Mouse (Mus musculus): Measurements from ENCODE around the gene Klk14. TPM values are rescaled to one million over a fixed set of nuclear protein-coding genes. Genes with fewer than 3 reads are reported as not detected.
"Not testable (repeated sequence)": the region's sequence is repeated elsewhere in the genome, so short reads cannot be mapped to it uniquely, and the experiment has no call there.

Gene Klk14
- polyA plus RNA-seq, 1 experiment: 0.09 TPM

DNA sequence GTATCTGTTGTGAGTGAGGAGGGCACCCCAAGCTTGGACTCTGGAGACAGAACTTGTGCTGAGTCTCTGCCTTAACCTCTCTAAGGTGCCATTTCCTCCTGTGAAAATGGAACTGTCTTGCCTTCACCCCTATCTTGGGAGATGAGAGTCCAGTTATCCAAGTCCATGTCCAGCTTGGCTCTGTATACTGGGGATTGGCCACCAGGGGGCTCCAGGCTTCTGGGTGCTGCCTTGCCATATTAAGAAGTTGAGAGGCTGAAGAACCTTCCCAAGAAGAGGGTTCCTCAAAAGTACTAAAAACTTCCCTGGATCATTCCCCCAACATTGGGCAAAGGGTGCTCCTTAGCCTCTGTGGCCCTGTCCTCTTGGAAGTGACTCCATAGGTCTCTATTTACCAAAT lies 11.7 kb upstream of the Klk14 start:
- H3K4me3 ChIP-seq (ENCODE audit: low read depth, low read length): no peak overlapping the region
- TF ChIP-seq POLR2A (IDR thresholded peaks at IDR 0.05; ENCODE audit: low read depth, low read length) (no peak), CTCF (IDR thresholded peaks at IDR 0.05; ENCODE audit: extremely low read depth, insufficient read length, insufficient replicate concordance, low read depth, low read length) (peak; percentile 65; the same call in 1 of the 2 replicates)
- no peak overlapping the region for H3K27ac ChIP-seq (ENCODE audit: insufficient read depth, low read depth, low read length)
- no peaks in the 10 kb centered on the region for H3K27me3 ChIP-seq (ENCODE audit: control insufficient read depth, insufficient read depth, low read length)
- no peaks in the 10 kb centered on the region for H3K4me1 ChIP-seq (ENCODE audit: control insufficient read depth, insufficient read depth, insufficient read length, low read length)
- peaks cover 31% of the 10 kb centered on the region for H3K36me3 ChIP-seq (ENCODE audit: control insufficient read depth, insufficient read depth, low read length)

DNA sequence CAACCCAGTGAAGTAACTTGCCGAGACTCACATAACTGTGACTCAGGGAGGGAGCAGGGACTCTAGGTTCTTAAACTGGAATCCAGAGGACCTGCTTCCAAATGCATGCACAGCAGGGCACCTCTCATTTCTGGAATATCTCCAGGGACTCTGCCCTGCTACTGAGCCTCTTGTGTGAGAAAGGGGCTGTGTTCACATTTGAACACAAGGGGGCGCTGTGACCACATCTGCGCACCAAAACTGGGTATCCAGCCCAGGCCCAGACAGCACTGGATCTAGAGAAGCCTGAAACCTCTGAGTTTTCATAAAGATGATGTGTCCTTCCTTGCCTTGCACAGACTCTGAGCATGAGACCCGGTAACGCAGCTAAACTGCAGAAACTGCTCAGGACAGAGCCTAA lies 9.3 kb upstream of the Klk14 start:
- H3K27me3 ChIP-seq (ENCODE audit: control insufficient read depth, insufficient read depth, low read length): no peaks in the 10 kb centered on the region
- H3K4me3 ChIP-seq (ENCODE audit: low read depth, low read length): no peak overlapping the region
- H3K36me3 ChIP-seq (ENCODE audit: control insufficient read depth, insufficient read depth, low read length): peaks cover 19% of the 10 kb centered on the region
- WGBS: 25% methylated on average over 5 of the region's 5 CpGs
- no peak overlapping the region for H3K27ac ChIP-seq (ENCODE audit: insufficient read depth, low read depth, low read length)
- peak; percentile 82; the same call in 1 of the 2 replicates for TF ChIP-seq CTCF (IDR thresholded peaks at IDR 0.05; ENCODE audit: extremely low read depth, insufficient read length, insufficient replicate concordance, low read depth, low read length)
- TF ChIP-seq POLR2A (IDR thresholded peaks at IDR 0.05; ENCODE audit: low read depth, low read length): no peak
- H3K4me1 ChIP-seq (ENCODE audit: control insufficient read depth, insufficient read depth, insufficient read length, low read length): no peaks in the 10 kb centered on the region

DNA sequence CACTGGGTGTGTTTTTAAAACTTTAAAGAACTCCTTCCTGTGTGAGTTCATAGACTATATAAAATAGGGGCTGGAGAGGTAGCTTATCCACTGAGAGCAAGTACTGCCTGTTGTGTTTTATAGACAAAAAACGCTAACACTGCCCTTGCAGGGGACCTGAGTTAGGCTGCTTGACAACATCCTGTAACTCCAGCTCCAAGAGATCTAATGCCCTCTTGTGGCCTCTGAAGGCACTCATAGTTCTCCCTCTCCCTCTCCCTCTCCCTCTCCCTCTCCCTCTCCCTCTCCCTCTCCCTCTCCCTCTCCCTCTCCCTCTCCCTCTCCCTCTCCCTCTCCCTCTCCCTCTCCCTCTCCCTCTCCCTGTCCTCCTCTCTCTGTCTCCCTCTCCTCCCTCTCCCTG lies 7.7 kb upstream of the Klk14 start:
- not testable (repeated sequence) for H3K36me3 ChIP-seq (ENCODE audit: control insufficient read depth, insufficient read depth, low read length); H3K27me3 ChIP-seq (ENCODE audit: control insufficient read depth, insufficient read depth, low read length); H3K27ac ChIP-seq (ENCODE audit: insufficient read depth, low read depth, low read length); H3K4me1 ChIP-seq (ENCODE audit: control insufficient read depth, insufficient read depth, insufficient read length, low read length); H3K4me3 ChIP-seq (ENCODE audit: low read depth, low read length)
- WGBS: 11% methylated on average over 1 of the region's 1 CpGs

- no peaks in the 10 kb centered on the region for H3K4me1 ChIP-seq (ENCODE audit: control insufficient read depth, insufficient read depth, insufficient read length, low read length)
- WGBS: 18% methylated on average over 7 of the region's 7 CpGs
- TF ChIP-seq CTCF (IDR thresholded peaks at IDR 0.05; ENCODE audit: extremely low read depth, insufficient read length, insufficient replicate concordance, low read depth, low read length) (no peak), POLR2A (IDR thresholded peaks at IDR 0.05; ENCODE audit: low read depth, low read length) (no peak)
- no peak overlapping the region for H3K27ac ChIP-seq (ENCODE audit: insufficient read depth, low read depth, low read length)
- no peaks in the 10 kb centered on the region for H3K36me3 ChIP-seq (ENCODE audit: control insufficient read depth, insufficient read depth, low read length)
- H3K4me3 ChIP-seq (ENCODE audit: low read depth, low read length): no peak overlapping the region
- no peaks in the 10 kb centered on the region for H3K27me3 ChIP-seq (ENCODE audit: control insufficient read depth, insufficient read depth, low read length)
Measured at GRCm38 (mm10) chr7:43685088-43685487, 5.1 kb upstream of the Klk14 start.

DNA sequence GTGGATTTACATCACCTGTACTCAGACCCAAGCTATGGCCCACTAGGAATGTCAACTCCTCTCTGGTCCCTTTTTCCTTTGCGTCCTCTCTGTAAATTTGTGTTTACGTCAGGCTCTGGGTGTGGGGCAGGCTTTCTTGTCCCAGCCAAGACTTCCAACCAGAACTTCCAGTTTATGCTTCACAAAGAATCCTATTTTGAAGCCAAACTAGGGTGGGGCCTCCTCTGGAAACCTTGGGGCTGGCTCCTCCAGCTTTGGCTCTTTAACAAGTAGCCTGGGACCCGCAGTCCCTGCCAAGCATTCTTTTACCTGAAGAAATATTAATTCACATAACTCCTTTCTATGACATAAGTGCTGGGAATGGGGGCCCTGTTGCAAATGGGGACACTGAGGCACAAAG lies 19.8 kb downstream of the Klk14 start:
- no peaks in the 10 kb centered on the region for H3K27me3 ChIP-seq (ENCODE audit: control insufficient read depth, insufficient read depth, low read length)
- WGBS: 78% methylated on average over 3 of the region's 3 CpGs
- no peak for TF ChIP-seq CTCF (IDR thresholded peaks at IDR 0.05; ENCODE audit: extremely low read depth, insufficient read length, insufficient replicate concordance, low read depth, low read length)
- TF ChIP-seq POLR2A (IDR thresholded peaks at IDR 0.05; ENCODE audit: low read depth, low read length): no peak
- no peak overlapping the region for H3K27ac ChIP-seq (ENCODE audit: insufficient read depth, low read depth, low read length)
- H3K36me3 ChIP-seq (ENCODE audit: control insufficient read depth, insufficient read depth, low read length): no peaks in the 10 kb centered on the region
- no peak overlapping the region for H3K4me3 ChIP-seq (ENCODE audit: low read depth, low read length)
- H3K4me1 ChIP-seq (ENCODE audit: control insufficient read depth, insufficient read depth, insufficient read length, low read length): no peaks in the 10 kb centered on the region

- Histone ChIP-seq H3K4me1 (ENCODE audit: control insufficient read depth, insufficient read depth, insufficient read length, low read length) (no peaks in the 10 kb centered on the region), H3K4me3 (ENCODE audit: low read depth, low read length) (no peak within 1 kb of the TSS), H3K27ac (ENCODE audit: insufficient read depth, low read depth, low read length) (no peak within 1 kb of the TSS), H3K36me3 (ENCODE audit: control insufficient read depth, insufficient read depth, low read length) (no peaks in the 10 kb centered on the region), H3K27me3 (ENCODE audit: control insufficient read depth, insufficient read depth, low read length) (no peaks in the 10 kb centered on the region)
- TF ChIP-seq POLR2A (IDR thresholded peaks at IDR 0.05; ENCODE audit: low read depth, low read length): no peak
- TF ChIP-seq CTCF (IDR thresholded peaks at IDR 0.05; ENCODE audit: extremely low read depth, insufficient read length, insufficient replicate concordance, low read depth, low read length): no peak
- 60% methylated on average over 4 of the region's 4 CpGs for WGBS
Measured at GRCm38 (mm10) chr7:43712267-43712666, 22.0 kb downstream of the Klk14 start, which contains the start of gene Klk13. Gene Klk13 (plus strand): TSS chr7:43712567.

DNA sequence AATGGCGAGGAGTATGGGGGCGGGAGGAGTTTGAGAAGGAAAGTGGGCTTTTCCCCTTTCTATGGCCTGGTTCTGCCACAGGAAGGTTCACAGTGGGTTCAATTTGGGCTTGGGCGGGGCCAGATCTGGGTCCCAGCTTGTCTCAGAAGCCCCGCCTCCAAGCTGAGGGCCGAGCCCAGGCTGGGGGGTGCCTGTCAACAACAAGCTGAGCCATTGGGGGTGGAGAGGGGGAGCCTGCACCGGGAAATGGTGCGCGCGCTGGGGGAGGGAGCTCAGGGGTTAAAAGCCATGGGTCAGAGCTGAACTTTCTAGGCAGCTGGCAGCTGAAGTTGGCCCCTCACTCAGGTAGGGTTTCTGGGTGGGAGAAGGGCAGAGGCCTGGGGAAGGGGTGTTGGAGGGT lies 22.7 kb downstream of the Klk14 start:
- Histone ChIP-seq H3K36me3 (ENCODE audit: control insufficient read depth, insufficient read depth, low read length) (no peaks in the 10 kb centered on the region), H3K4me3 (ENCODE audit: low read depth, low read length) (no peak overlapping the region), H3K27me3 (ENCODE audit: control insufficient read depth, insufficient read depth, low read length) (no peaks in the 10 kb centered on the region), H3K27ac (ENCODE audit: insufficient read depth, low read depth, low read length) (no peak overlapping the region), H3K4me1 (ENCODE audit: control insufficient read depth, insufficient read depth, insufficient read length, low read length) (no peaks in the 10 kb centered on the region)
- TF ChIP-seq CTCF (IDR thresholded peaks at IDR 0.05; ENCODE audit: extremely low read depth, insufficient read length, insufficient replicate concordance, low read depth, low read length) (no peak), POLR2A (IDR thresholded peaks at IDR 0.05; ENCODE audit: low read depth, low read length) (no peak)
- 24% methylated on average over 9 of the region's 9 CpGs for WGBS
